Mouse (Mus musculus): ENCODE data around the gene Dlgap1. TPM values are rescaled to one million over a fixed set of nuclear protein-coding genes. Genes with fewer than 3 reads are reported as not detected.

Dlgap1 gene
- polyA plus RNA-seq, 1 experiment from 2014 or later = 0.22 TPM

DNA sequence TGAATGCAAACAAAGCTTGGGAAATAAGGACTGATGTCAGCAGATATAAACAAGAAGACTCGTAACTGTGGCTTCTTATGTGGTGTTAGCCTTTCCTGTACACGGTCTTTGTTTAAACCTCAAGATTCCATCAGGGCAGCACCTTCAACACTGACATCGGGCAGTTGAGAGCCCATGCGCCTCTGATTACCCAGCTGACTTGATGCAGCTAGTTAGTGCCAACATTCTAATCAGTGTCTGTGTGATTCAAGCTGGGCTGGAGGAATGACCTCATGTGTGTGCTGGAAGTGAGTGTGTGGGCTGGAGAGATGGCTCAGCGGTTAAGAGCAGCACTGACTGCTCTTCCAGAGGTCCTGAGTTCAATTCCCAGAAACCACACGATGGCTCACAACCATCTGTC lies 770.5 kb downstream of the Dlgap1 start:
- no peaks in the 10 kb centered on the region for H3K36me3 ChIP-seq (replicated peaks; ENCODE audit: insufficient read depth, low read length)
- peaks cover 3% of the 10 kb centered on the region; the same call in 1 of the 2 replicates for H3K4me1 ChIP-seq (ENCODE audit: insufficient read depth)
- no peaks in the 10 kb centered on the region for H3K27me3 ChIP-seq (ENCODE audit: insufficient read depth, low read length)
- H3K27ac ChIP-seq (ENCODE audit: low read depth) = no peak overlapping the region
- WGBS (ENCODE audit: insufficient replicate concordance) = 73% methylated on average over 6 of the region's 6 CpGs
- DNase-seq = no peak
- TF ChIP-seq EP300 (IDR thresholded peaks at IDR 0.05; ENCODE audit: low read depth) (no peak), CTCF (IDR thresholded peaks at IDR 0.05; ENCODE audit: low read depth) (no peak)
- ATAC-seq = no peak
- H3K4me3 ChIP-seq (ENCODE audit: low read depth, low read length) = no peak overlapping the region
- H3K9me3 ChIP-seq (ENCODE audit: low read length) = no peaks in the 10 kb centered on the region
- H3K4me2 ChIP-seq (ENCODE audit: low read depth, low read length) = no peak overlapping the region
- no peak overlapping the region for H3K9ac ChIP-seq (replicated peaks)

DNA sequence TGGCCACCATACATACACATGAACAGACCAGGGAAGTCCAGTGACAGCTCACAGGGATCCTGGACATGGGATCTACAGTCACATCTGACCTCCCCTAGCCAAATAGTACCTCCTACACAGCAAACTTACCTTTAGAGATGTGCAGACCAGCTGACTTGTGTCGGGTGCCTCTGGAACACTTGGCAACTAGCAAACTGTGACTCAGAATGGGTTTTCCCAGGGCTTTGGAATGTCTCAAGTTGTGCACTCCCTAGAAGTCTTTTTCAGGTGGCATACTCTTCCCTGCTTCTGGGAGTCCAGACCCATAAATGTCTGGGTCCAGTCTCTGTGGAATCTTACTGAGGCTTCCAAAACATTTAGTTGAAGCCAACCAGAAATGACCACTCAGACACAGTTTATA lies 772.8 kb downstream of the Dlgap1 start:
- DNase-seq (no peak), ATAC-seq (no peak)
- Histone ChIP-seq H3K4me1 (ENCODE audit: insufficient read depth) (peaks cover 3% of the 10 kb centered on the region; the same call in 1 of the 2 replicates), H3K9me3 (ENCODE audit: low read length) (no peaks in the 10 kb centered on the region), H3K4me3 (ENCODE audit: low read depth, low read length) (no peak overlapping the region), H3K9ac (replicated peaks) (no peak overlapping the region), H3K36me3 (replicated peaks; ENCODE audit: insufficient read depth, low read length) (no peaks in the 10 kb centered on the region), H3K27me3 (ENCODE audit: insufficient read depth, low read length) (no peaks in the 10 kb centered on the region), H3K4me2 (ENCODE audit: low read depth, low read length) (no peak overlapping the region), H3K27ac (ENCODE audit: low read depth) (no peak overlapping the region)
- WGBS (ENCODE audit: insufficient replicate concordance) = 74% methylated on average over 1 of the region's 1 CpGs
- no peak for TF ChIP-seq CTCF (IDR thresholded peaks at IDR 0.05; ENCODE audit: low read depth)
- TF ChIP-seq EP300 (IDR thresholded peaks at IDR 0.05; ENCODE audit: low read depth) = no peak

DNA sequence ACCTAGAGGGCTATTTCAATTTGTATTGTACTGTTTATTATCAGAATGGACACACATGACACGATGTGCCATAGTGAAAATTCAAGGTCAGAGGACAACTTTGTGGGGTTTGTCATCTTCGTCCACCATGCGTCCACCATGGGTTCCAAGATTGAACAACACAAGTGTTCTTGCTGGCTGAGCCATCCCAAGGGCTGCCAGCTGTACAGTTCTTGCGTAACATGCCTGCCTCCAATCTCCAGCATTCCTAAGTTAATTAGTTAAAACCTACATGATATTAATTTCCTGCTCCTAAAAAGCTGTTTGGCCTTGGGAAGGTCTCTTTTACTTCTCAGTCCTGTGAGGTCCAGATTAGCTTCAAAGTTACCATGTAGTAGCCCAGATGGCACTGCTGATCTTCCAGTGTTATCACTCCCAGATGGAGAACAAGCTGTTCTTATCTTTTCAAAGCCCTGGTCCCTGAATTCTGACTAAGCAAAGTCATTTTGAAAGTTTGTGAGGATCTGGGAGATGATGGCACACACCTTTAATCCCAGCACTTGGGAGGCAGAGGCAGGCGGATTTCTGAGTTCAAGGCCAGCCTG lies 775.8 kb downstream of the Dlgap1 start:
- 78% methylated on average over 5 of the region's 5 CpGs for WGBS (ENCODE audit: insufficient replicate concordance)
- no peak overlapping the region for H3K4me2 ChIP-seq (ENCODE audit: low read depth, low read length)
- H3K27ac ChIP-seq (ENCODE audit: low read depth) = no peak overlapping the region
- no peak overlapping the region for H3K9ac ChIP-seq (replicated peaks)
- ATAC-seq = no peak
- H3K4me3 ChIP-seq (ENCODE audit: low read depth, low read length) = no peak overlapping the region
- no peak for TF ChIP-seq EP300 (IDR thresholded peaks at IDR 0.05; ENCODE audit: low read depth)
- TF ChIP-seq CTCF (IDR thresholded peaks at IDR 0.05; ENCODE audit: low read depth) = no peak
- H3K36me3 ChIP-seq (replicated peaks; ENCODE audit: insufficient read depth, low read length) = no peaks in the 10 kb centered on the region
- 0 out of 2 replicates have a peak, but pooled peaks cover 4% of the 10 kb centered on the region for H3K27me3 ChIP-seq (ENCODE audit: insufficient read depth, low read length)
- H3K4me1 ChIP-seq (ENCODE audit: insufficient read depth) = peaks cover 11% of the 10 kb centered on the region
- DNase-seq = no peak
- H3K9me3 ChIP-seq (ENCODE audit: low read length) = no peaks in the 10 kb centered on the region

DNA sequence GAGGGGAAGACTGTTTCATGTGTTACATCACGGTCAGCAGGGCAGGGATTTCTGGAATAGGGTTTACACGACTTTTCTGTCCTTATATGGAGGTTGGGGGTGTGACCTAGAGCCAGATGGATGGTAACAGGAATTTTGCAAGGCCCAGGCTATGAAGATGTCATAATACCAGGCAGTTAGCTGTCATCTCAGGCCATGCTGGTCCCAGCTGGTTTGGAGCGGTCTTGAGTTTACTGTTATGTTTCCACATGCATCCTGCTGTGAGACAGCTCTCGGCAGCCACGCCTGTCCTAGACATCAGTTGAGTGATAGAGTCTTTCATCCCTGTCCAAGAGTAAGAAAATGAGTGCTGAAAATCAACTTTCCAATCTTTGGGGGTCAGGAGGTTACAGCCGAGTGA lies 776.5 kb downstream of the Dlgap1 start:
- Histone ChIP-seq H3K4me1 (ENCODE audit: insufficient read depth) (peaks cover 11% of the 10 kb centered on the region), H3K9me3 (ENCODE audit: low read length) (no peaks in the 10 kb centered on the region), H3K4me3 (ENCODE audit: low read depth, low read length) (no peak overlapping the region), H3K27ac (ENCODE audit: low read depth) (no peak overlapping the region), H3K9ac (replicated peaks) (no peak overlapping the region), H3K4me2 (ENCODE audit: low read depth, low read length) (no peak overlapping the region), H3K36me3 (replicated peaks; ENCODE audit: insufficient read depth, low read length) (no peaks in the 10 kb centered on the region), H3K27me3 (ENCODE audit: insufficient read depth, low read length) (0 out of 2 replicates have a peak, but pooled peaks cover 4% of the 10 kb centered on the region)
- TF ChIP-seq CTCF (IDR thresholded peaks at IDR 0.05; ENCODE audit: low read depth) (no peak), EP300 (IDR thresholded peaks at IDR 0.05; ENCODE audit: low read depth) (no peak)
- DNase-seq = no peak
- ATAC-seq = no peak
- WGBS (ENCODE audit: insufficient replicate concordance) = 65% methylated on average over 6 of the region's 6 CpGs

DNA sequence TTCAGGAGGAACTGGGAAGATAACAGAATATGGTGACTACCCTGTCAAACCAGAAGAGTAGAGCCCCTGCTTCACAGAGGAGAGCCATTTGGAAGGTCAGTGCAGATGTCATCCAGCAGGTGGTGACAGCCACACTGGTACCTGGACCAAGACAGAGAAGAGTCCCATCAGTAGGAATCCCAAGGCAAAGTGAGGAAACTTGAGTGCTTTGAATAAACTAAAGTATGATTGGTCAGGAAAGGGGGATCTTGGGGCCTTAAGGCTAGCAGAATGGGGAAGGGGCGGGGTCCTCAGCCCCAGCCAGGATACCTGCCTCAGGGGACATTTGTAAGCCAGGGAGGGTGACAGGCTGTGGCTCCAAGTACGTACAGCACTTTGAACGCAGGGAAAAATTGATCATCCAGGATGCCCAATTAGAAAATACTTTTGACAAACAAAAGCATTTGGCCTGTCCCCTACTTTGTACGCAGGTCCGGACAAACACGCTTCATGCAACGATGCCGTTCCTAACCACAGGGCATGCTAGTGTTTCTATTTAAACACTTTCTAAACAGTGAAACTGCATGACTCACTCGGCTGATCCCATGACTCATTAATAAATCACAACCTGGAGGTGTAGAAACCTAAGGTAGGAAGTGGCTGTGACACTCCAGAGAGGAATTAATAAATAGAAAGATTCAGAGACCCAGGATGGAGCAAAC lies 777.7 kb downstream of the Dlgap1 start:
- H3K4me2 ChIP-seq (ENCODE audit: low read depth, low read length) = no peak overlapping the region
- H3K4me1 ChIP-seq (ENCODE audit: insufficient read depth) = peaks cover 16% of the 10 kb centered on the region
- ATAC-seq (peak; percentile 90), DNase-seq (no peak)
- H3K9ac ChIP-seq (replicated peaks) = no peak overlapping the region
- H3K27ac ChIP-seq (ENCODE audit: low read depth) = no peak overlapping the region
- 28% methylated on average over 9 of the region's 9 CpGs for WGBS (ENCODE audit: insufficient replicate concordance)
- no peak overlapping the region for H3K4me3 ChIP-seq (ENCODE audit: low read depth, low read length)
- no peaks in the 10 kb centered on the region for H3K9me3 ChIP-seq (ENCODE audit: low read length)
- no peak for TF ChIP-seq EP300 (IDR thresholded peaks at IDR 0.05; ENCODE audit: low read depth)
- peak; percentile 51 for TF ChIP-seq CTCF (IDR thresholded peaks at IDR 0.05; ENCODE audit: low read depth)
- no peaks in the 10 kb centered on the region for H3K36me3 ChIP-seq (replicated peaks; ENCODE audit: insufficient read depth, low read length)
- 0 out of 2 replicates have a peak, but pooled peaks cover 4% of the 10 kb centered on the region for H3K27me3 ChIP-seq (ENCODE audit: insufficient read depth, low read length)

DNA sequence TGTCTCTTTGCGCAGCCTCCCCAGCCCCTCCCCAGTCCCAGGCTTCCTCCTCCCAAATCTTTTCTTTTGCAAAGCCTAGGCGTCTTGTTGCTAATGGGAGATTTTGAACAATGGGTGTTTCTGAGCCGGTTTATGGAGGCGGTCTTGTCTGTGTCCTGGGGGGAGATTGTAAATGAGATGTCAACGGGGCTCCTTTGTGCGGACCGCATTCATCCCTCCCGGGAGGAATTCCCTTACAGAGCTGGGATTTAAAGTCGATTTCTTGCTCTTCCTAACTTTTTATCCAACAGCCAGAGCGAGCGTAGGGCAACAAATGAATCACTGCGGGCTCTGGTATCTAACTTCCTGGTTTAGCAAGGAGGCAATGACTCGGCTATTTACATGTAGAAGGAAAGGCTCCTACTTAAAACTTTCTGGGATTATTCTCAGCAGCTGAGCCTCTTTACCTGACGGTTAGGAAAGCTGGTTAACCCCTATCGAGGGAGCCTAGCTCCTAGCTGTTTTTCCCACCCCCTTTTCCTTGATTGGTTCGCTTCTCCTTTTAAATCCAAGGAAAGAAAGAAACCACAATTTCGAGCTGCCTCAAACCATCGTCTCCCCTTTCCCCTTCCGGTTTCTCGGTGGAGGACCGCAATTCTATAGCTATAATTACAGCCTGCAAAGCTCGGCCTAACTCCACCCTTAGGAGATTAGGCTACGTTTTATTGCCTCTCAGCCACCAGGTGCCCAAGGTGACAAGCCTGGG lies 779.0 kb downstream of the Dlgap1 start:
- no peak for DNase-seq
- 0 out of 2 replicates have a peak, but pooled peaks cover 4% of the 10 kb centered on the region for H3K27me3 ChIP-seq (ENCODE audit: insufficient read depth, low read length)
- ATAC-seq = no peak
- H3K36me3 ChIP-seq (replicated peaks; ENCODE audit: insufficient read depth, low read length) = no peaks in the 10 kb centered on the region
- H3K4me3 ChIP-seq (ENCODE audit: low read depth, low read length) = peak overlapping the region; percentile 21
- TF ChIP-seq CTCF (IDR thresholded peaks at IDR 0.05; ENCODE audit: low read depth) (no peak), EP300 (IDR thresholded peaks at IDR 0.05; ENCODE audit: low read depth) (no peak)
- peak overlapping the region; percentile 55 for H3K4me2 ChIP-seq (ENCODE audit: low read depth, low read length)
- H3K9me3 ChIP-seq (ENCODE audit: low read length) = no peaks in the 10 kb centered on the region
- peaks cover 16% of the 10 kb centered on the region for H3K4me1 ChIP-seq (ENCODE audit: insufficient read depth)
- peak overlapping the region; percentile 37 for H3K9ac ChIP-seq (replicated peaks)
- WGBS (ENCODE audit: insufficient replicate concordance) = 5% methylated on average over 23 of the region's 23 CpGs
- H3K27ac ChIP-seq (ENCODE audit: low read depth) = peak overlapping the region; percentile 61
